Mouse (Mus musculus): ENCODE data around the gene Rpl13a.

GRCm38 (mm10) chr7:45156206-45156605 is 27.6 kb upstream of the Rpl13a start:
- TF ChIP-seq CTCF (IDR thresholded peaks at IDR 0.05; ENCODE audit: extremely low read depth, insufficient read length, insufficient replicate concordance, low read depth, low read length) (no peak), POLR2A (IDR thresholded peaks at IDR 0.05; ENCODE audit: low read depth, low read length) (no peak)
